Mouse (Mus musculus): ENCODE measurements around the gene Ifit2. TPM values are rescaled to one million over a fixed set of nuclear protein-coding genes. Genes with fewer than 3 reads are reported as not detected.
A peak's percentile ranks its signal among the peaks of the same experiment; 100 is the strongest.
"Not testable (repeated sequence)": the region's sequence is repeated elsewhere in the genome, so short reads cannot be mapped to it uniquely, and the experiment has no call there.

Gene Ifit2
- polyA plus RNA-seq, 1 experiment from 2014 or later: 8.0 TPM

GRCm38 (mm10) chr19:34553021-34553420 lies 2.5 kb downstream of the Ifit2 start:
- Histone ChIP-seq H3K4me1 (peaks cover 11% of the 10 kb centered on the region; the same call in 1 of the 2 replicates), H3K9me3 (no peaks in the 10 kb centered on the region), H3K27ac (replicated peaks) (peak overlapping the region; percentile 40), H3K4me3 (no peak overlapping the region), H3K36me3 (replicated peaks) (no peaks in the 10 kb centered on the region), H3K27me3 (replicated peaks; ENCODE audit: low read depth, poor library complexity, severe bottlenecking) (no peaks in the 10 kb centered on the region)
- peak; percentile 30 for DNase-seq (ENCODE audit: low spot score)
- 55% methylated on average over 6 of the region's 6 CpGs for WGBS

GRCm38 (mm10) chr19:34553522-34553921 lies 3.0 kb downstream of the Ifit2 start:
- Histone ChIP-seq H3K4me3 (no peak overlapping the region), H3K4me1 (peaks cover 11% of the 10 kb centered on the region; the same call in 1 of the 2 replicates), H3K9me3 (no peaks in the 10 kb centered on the region), H3K36me3 (replicated peaks) (no peaks in the 10 kb centered on the region), H3K27me3 (replicated peaks; ENCODE audit: low read depth, poor library complexity, severe bottlenecking) (no peaks in the 10 kb centered on the region), H3K27ac (replicated peaks) (peak overlapping the region; percentile 40; the same call in 1 of the 2 replicates)
- no peak for DNase-seq (ENCODE audit: low spot score)
- 69% methylated on average over 3 of the region's 3 CpGs for WGBS

- Histone ChIP-seq H3K27me3 (replicated peaks; ENCODE audit: low read depth, poor library complexity, severe bottlenecking) (no peaks in the 10 kb centered on the region), H3K4me1 (peaks cover 11% of the 10 kb centered on the region; the same call in 1 of the 2 replicates), H3K9me3 (no peaks in the 10 kb centered on the region), H3K27ac (replicated peaks) (no peak overlapping the region), H3K4me3 (no peak overlapping the region), H3K36me3 (replicated peaks) (no peaks in the 10 kb centered on the region)
- no peak for DNase-seq (ENCODE audit: low spot score)
Observed at GRCm38 (mm10) chr19:34554061-34554460, 3.6 kb downstream of the Ifit2 start.

GRCm38 (mm10) chr19:34556621-34557020 lies 6.1 kb downstream of the Ifit2 start:
- no peaks in the 10 kb centered on the region for H3K36me3 ChIP-seq (replicated peaks)
- H3K27me3 ChIP-seq (replicated peaks; ENCODE audit: low read depth, poor library complexity, severe bottlenecking): no peaks in the 10 kb centered on the region
- H3K9me3 ChIP-seq: no peaks in the 10 kb centered on the region
- H3K4me3 ChIP-seq: no peak overlapping the region
- 81% methylated on average over 3 of the region's 3 CpGs for WGBS
- no peak for DNase-seq (ENCODE audit: low spot score)
- H3K4me1 ChIP-seq: peaks cover 18% of the 10 kb centered on the region
- H3K27ac ChIP-seq (replicated peaks): no peak overlapping the region

- Histone ChIP-seq H3K27ac (replicated peaks) (no peak overlapping the region), H3K27me3 (replicated peaks; ENCODE audit: low read depth, poor library complexity, severe bottlenecking) (no peaks in the 10 kb centered on the region), H3K9me3 (no peaks in the 10 kb centered on the region), H3K4me1 (peaks cover 10% of the 10 kb centered on the region), H3K4me3 (no peak overlapping the region), H3K36me3 (replicated peaks) (no peaks in the 10 kb centered on the region)
- no peak for DNase-seq (ENCODE audit: low spot score)
Observed at GRCm38 (mm10) chr19:34562556-34562955, 12.1 kb downstream of the Ifit2 start.

- no peak for DNase-seq (ENCODE audit: low spot score)
- Histone ChIP-seq H3K9me3 (no peaks in the 10 kb centered on the region), H3K4me3 (no peak overlapping the region), H3K4me1 (peaks cover 20% of the 10 kb centered on the region), H3K27ac (replicated peaks) (no peak overlapping the region), H3K27me3 (replicated peaks; ENCODE audit: low read depth, poor library complexity, severe bottlenecking) (no peaks in the 10 kb centered on the region), H3K36me3 (replicated peaks) (no peaks in the 10 kb centered on the region)
- WGBS: 68% methylated on average over 1 of the region's 1 CpGs
Observed at GRCm38 (mm10) chr19:34566178-34566784, 15.8 kb downstream of the Ifit2 start.

GRCm38 (mm10) chr19:34568988-34569895 lies 18.7 kb downstream of the Ifit2 start:
- Histone ChIP-seq H3K27ac (replicated peaks) (no peak overlapping the region), H3K4me1 (peaks cover 20% of the 10 kb centered on the region), H3K36me3 (replicated peaks) (no peaks in the 10 kb centered on the region), H3K27me3 (replicated peaks; ENCODE audit: low read depth, poor library complexity, severe bottlenecking) (no peaks in the 10 kb centered on the region), H3K4me3 (no peak overlapping the region), H3K9me3 (no peaks in the 10 kb centered on the region)
- 63% methylated on average over 7 of the region's 7 CpGs for WGBS
- DNase-seq (ENCODE audit: low spot score): no peak

- Histone ChIP-seq H3K4me3 (no peak overlapping the region), H3K4me1 (peaks cover 20% of the 10 kb centered on the region), H3K36me3 (replicated peaks) (no peaks in the 10 kb centered on the region), H3K27me3 (replicated peaks; ENCODE audit: low read depth, poor library complexity, severe bottlenecking) (no peaks in the 10 kb centered on the region), H3K9me3 (no peaks in the 10 kb centered on the region), H3K27ac (replicated peaks) (no peak overlapping the region)
- no peak for DNase-seq (ENCODE audit: low spot score)
- WGBS: 77% methylated on average over 4 of the region's 4 CpGs
Observed at GRCm38 (mm10) chr19:34569896-34570476, 19.5 kb downstream of the Ifit2 start.

- 84% methylated on average over 1 of the region's 1 CpGs for WGBS
- Histone ChIP-seq H3K4me1 (peaks cover 20% of the 10 kb centered on the region), H3K36me3 (replicated peaks) (no peaks in the 10 kb centered on the region), H3K27ac (replicated peaks) (no peak overlapping the region), H3K4me3 (no peak overlapping the region), H3K27me3 (replicated peaks; ENCODE audit: low read depth, poor library complexity, severe bottlenecking) (no peaks in the 10 kb centered on the region), H3K9me3 (no peaks in the 10 kb centered on the region)
- DNase-seq (ENCODE audit: low spot score): no peak
Observed at GRCm38 (mm10) chr19:34571080-34571479, 20.6 kb downstream of the Ifit2 start.

GRCm38 (mm10) chr19:34573650-34574049 lies 23.2 kb downstream of the Ifit2 start:
- Histone ChIP-seq H3K4me3 (no peak overlapping the region), H3K9me3 (no peaks in the 10 kb centered on the region), H3K27me3 (replicated peaks; ENCODE audit: low read depth, poor library complexity, severe bottlenecking) (no peaks in the 10 kb centered on the region), H3K4me1 (peaks cover 20% of the 10 kb centered on the region), H3K27ac (replicated peaks) (no peak overlapping the region), H3K36me3 (replicated peaks) (no peaks in the 10 kb centered on the region)
- no peak for DNase-seq (ENCODE audit: low spot score)
- WGBS: 95% methylated on average over 5 of the region's 5 CpGs

- H3K27ac ChIP-seq (replicated peaks): no peak overlapping the region
- H3K27me3 ChIP-seq (replicated peaks; ENCODE audit: low read depth, poor library complexity, severe bottlenecking): no peaks in the 10 kb centered on the region
- no peak for DNase-seq (ENCODE audit: low spot score)
- H3K9me3 ChIP-seq: no peaks in the 10 kb centered on the region
- 83% methylated on average over 1 of the region's 1 CpGs for WGBS
- H3K36me3 ChIP-seq (replicated peaks): no peaks in the 10 kb centered on the region
- H3K4me1 ChIP-seq: no peaks in the 10 kb centered on the region
- H3K4me3 ChIP-seq: no peak overlapping the region
Observed at GRCm38 (mm10) chr19:34577121-34577520, 26.6 kb downstream of the Ifit2 start.

- not testable (repeated sequence) for H3K4me1 ChIP-seq; H3K27me3 ChIP-seq (replicated peaks; ENCODE audit: low read depth, poor library complexity, severe bottlenecking); H3K36me3 ChIP-seq (replicated peaks); H3K4me3 ChIP-seq; H3K9me3 ChIP-seq; DNase-seq (ENCODE audit: low spot score); H3K27ac ChIP-seq (replicated peaks)
- WGBS: 95% methylated on average over 2 of the region's 2 CpGs
Observed at GRCm38 (mm10) chr19:34582696-34583095, 32.2 kb downstream of the Ifit2 start.

All from embryonic facial prominence, embryonic 10.5 days (tissue).